Mouse (Mus musculus): Measurements from ENCODE around the gene Stradb.
"Not testable (repeated sequence)": the region's sequence is repeated elsewhere in the genome, so short reads cannot be mapped to it uniquely, and the experiment has no call there.

Stradb gene

DNA sequence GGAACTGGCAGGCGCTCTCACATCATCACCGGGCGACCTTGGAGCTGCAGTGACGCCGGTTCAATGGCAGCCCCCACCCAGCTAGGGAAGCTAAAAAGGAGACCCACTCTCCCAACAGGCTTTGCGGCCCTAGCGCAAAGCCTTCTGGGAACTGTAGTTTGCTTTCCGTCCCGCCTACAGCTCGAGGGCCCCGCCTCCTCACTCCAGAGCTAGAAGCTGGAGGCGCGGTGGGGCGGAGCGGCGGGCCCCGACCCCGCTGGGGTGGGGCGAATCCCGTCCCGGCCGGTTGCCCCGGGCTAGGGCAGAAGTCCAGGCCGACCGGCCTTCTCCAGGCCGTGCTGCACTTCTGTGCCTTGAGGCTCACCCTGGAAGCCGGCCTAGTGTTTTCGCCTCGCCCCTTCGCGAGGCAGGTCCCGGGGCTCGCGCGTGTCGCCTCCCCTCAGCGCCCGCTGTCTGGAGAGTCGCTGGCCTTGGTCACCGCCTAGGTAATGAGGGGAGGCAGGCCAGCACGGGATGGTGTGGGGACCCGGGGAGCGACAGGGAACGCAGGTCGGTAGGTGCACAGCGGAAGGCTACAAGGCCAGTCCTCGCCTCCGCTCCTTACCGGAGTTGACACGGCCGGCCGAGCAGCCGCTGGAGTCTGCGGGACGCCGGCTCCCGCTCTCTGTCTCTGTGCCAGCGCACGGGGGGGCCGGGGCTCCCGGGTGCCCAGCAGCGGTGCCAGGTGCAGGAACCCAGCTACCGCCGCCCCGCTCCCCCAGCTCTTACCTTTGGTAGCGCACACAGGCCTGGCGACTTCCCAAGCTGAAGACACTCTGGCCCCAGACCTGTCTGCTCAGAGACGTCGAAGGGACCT is at the start of gene Stradb, which contains the start of gene Trak2:
TSS of gene Stradb (plus strand) at position 157 of the 856 bp plus-strand sequence.
TSS of gene Trak2 (minus strand) at position 65 of the 856 bp plus-strand sequence.
- DNase-seq (ENCODE audit: low read depth, low spot score): peak; percentile 98

DNA sequence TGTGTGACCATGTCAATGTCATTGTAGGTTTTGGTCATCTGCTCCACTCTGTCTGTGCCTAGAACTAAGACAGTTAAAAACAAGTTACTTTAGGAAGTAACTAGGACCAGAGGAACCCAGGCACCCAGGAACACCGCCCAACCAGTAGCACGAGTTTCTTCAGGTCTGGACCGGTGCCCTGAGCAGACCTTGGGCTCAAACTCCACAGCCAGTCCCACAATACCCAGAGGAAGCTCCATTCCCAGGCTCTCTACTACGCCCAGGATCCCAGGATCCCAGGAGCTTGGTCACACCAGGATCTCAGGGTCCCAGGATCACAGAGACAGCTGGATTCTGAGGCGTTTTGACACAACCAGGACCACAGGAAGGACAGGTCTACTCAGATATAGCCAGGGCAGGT is 46.7 kb upstream of the Stradb start:
- DNase-seq (ENCODE audit: low read depth, low spot score): no peak

DNA sequence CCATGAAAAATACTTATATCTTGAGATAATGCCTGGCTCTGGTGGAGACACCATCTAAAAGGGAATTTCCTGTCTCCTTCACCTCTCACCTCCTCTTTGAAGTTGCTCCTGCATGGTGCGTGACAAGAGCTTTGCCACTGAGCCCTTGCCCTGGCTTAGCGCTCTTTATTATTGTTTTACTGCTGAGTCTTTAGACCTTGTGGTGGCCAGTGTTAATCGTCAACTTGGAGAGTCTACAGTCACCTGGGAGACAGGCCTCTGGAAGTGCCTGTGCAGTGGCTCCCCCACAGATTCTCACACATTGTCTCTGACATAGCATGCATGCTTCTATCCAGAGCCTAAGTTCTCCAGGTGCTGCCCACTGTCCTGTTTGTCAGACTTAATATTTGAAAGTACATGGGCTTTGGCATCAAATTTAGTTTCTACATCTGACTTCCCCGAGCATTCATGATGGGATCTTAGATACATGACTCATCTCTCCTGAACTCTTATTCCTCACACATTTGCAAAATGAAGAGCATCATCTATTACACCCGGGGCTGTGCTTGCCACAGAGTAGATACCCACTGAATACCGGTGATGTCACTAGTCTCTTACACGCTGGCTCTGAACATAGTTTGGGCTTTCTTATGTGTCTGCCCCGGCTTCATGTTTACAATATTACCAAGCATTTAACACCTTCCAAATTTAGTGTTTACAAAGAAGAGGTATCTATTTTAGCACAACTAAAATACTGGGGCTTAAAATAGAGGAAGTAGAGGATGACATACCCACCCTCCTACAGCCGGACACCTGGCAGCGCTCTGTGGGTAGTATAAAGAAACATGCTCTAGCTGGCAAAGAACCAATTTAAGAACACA is 36.3 kb upstream of the Stradb start:
- no peak for DNase-seq (ENCODE audit: low read depth, low spot score)

GRCm38 (mm10) chr1:58937606-58938099 is 35.7 kb upstream of the Stradb start:
- no peak for DNase-seq (ENCODE audit: low read depth, low spot score)

- DNase-seq (ENCODE audit: low read depth, low spot score): no peak
Measured at GRCm38 (mm10) chr1:58945523-58945922, 27.8 kb upstream of the Stradb start.

DNA sequence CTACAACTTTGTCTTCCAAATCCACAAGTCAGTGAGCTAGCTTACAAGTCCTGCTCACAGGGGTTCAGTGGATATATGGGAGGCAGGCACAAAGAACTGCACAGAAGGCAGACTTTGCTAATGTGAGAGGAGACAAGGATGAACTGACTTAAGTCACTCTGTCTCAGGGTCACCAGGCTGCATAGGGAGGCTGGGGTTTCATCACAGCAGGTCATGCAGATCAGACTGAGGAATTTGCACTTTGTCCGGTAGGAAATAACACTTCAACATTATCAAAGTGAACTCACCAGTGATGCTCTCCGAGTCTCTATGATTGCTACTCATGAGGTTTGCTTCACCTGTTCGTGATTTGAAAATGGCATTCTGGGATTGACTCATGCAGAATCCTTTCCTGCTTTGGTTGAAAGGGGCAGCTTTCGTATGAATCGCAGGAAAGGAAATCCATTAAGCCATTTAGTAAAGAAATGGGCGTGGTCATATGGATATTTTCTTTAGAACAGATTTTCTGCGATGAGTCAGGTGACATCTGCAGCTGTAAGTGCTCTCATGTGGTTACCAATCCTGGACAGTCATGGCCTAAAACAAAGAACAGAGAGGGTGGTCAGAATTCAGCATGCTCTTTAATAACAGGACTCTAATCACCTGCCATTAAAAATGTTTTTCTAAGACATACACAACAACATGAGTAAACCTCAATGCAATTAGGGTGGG is 27.2 kb upstream of the Stradb start:
- no peak for DNase-seq (ENCODE audit: low read depth, low spot score)

- DNase-seq (ENCODE audit: low read depth, low spot score): no peak
Measured at GRCm38 (mm10) chr1:58946718-58947117, 26.6 kb upstream of the Stradb start.

DNA sequence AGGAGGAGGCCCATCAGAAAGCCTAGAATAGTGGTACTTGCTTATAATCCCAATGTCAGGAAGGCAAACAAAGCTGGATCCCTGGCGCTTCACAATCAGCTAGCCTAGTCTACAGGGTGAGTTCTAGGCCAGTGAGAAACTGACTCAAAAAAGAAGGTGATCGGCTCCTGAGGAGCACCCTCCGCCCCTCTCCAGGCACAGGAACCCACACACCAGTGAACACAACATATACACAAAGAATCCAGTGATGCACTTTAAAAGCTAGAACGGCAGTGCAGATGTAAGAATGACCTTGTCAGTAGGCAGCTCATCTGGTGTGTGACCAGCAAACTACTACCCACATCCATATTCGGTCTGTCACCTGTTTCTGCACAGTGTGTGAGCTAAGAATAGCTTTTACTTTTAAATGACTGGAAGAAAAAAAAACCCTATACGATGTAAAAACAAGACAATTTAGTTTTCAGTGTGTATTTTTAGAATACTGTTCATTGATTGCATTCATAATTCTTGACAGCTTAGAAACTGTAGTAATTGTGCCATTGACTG is 23.7 kb upstream of the Stradb start:
- DNase-seq (ENCODE audit: low read depth, low spot score): no peak

- DNase-seq (ENCODE audit: low read depth, low spot score): no peak
Measured at GRCm38 (mm10) chr1:58950899-58951648, 22.2 kb upstream of the Stradb start.

GRCm38 (mm10) chr1:58951841-58952240 is 21.5 kb upstream of the Stradb start:
- DNase-seq (ENCODE audit: low read depth, low spot score): no peak

DNA sequence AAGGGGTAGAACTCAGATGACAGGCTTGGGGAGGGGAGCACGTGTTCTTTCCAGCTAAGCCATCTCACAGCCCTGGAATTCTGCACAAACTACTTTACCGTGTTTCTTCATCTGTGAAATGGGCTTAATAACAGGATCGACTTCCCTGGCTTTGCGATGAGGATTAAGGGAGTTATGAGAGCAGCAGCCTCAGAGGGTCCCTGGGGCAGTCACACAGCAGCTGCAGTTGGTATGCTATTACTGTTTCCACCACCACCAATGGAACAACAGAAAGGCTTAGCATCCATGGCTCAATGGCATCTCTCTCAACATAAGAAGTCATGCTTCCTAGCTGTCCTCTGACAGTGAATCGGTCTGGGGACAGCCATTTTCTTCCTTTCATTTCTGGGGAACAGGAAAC is 20.8 kb upstream of the Stradb start:
- DNase-seq (ENCODE audit: low read depth, low spot score): no peak

GRCm38 (mm10) chr1:58952997-58953396 is 20.3 kb upstream of the Stradb start:
- no peak for DNase-seq (ENCODE audit: low read depth, low spot score)

- DNase-seq (ENCODE audit: low read depth, low spot score): no peak
Measured at GRCm38 (mm10) chr1:58953686-58954434, 19.5 kb upstream of the Stradb start.

DNA sequence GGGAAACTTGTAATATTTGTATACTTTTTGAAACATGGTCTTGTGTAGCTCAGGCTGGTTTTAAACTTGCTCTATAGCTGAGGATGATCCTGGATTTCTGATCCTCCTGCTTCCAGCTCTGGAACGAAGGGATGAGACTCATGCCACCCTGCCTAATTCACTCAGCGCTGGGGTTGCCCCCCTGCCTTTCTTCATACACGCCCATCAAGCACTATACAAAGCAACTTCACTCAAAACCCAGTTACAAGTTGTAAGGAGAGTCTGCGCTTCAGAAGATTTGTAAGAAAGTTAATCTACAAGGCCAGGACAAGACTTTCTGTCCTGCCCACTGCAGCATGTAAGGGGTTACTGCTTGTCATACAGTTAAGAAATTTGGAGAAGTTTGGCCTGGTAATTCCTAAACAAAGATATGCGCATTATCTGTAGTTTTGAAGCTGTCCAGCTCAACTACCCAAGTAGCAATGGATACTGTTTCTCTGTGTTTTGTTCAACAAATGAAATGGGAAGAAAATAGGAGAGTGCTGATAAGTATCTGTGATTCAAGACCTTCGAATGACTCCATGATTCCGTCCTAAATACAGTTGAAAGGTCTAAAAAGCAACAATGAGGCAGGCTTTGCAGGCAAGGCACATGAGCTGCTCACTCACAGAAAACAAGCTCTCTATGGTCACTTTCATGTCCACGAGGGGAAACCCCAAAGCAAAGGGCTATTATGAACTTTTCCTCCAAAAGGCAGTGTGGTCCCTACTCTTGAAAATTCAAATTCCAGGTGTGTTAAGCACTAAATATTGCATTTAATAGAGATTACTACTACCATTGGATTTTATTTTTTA is 18.5 kb upstream of the Stradb start:
- DNase-seq (ENCODE audit: low read depth, low spot score): no peak

DNA sequence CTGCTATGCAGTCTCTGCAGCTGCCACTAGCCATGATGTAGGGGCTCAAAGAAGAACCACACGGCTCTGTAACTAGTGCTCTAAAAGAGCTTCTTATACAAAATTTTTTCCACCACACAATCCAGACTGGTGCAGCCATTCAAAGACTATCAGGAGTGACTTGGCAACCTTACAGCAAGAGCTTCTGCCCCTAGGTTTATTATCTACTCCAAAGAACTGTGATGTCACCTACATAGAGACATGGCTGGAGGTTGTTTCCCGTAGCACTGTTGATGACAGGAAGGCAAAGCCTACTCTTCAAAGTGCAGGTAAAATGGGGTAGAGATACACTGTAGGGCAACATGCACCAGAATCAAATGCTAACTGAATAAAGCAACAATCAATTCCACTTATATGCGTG is 17.6 kb upstream of the Stradb start:
- DNase-seq (ENCODE audit: low read depth, low spot score): no peak

DNA sequence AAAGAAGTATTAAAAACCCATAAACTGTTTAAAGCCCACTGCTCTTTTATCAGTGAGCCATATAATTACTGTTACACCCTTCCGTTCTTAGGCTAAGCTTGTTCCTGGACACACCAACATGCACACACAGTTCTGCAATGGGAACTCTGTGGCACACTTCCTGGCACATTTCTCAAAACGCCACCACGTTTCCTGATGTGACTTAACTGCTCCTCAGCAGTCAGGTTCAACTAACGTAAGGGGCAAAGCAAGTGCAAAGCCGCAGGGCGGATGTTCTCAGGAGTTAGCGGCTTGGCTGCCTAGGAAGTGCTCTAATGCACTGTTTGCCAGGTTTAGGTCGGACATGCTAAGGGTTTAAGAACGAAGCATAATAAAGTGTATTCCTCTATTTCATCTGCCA is 17.1 kb upstream of the Stradb start:
- DNase-seq (ENCODE audit: low read depth, low spot score): no peak

DNA sequence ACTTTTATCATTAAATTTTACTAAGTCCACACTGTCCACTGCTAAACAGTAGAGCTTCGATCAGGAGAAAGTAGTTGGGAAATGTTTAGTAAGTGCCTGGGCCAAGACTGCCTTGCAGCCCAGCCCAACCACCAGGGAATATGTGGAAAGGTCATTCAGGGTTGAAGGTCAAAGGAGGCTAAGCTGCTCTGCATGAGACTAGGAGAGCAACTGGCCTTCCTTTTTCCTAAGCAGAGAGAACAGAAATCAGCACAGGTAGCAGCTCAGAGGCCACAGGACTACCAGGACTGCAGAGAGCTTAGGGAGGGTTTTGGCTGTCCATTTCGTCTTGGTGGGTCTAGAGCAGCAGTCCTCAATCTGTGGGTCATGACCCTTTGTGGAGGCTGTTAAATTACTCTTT is 15.4 kb upstream of the Stradb start:
- peak; percentile 94 for DNase-seq (ENCODE audit: low read depth, low spot score)

DNA sequence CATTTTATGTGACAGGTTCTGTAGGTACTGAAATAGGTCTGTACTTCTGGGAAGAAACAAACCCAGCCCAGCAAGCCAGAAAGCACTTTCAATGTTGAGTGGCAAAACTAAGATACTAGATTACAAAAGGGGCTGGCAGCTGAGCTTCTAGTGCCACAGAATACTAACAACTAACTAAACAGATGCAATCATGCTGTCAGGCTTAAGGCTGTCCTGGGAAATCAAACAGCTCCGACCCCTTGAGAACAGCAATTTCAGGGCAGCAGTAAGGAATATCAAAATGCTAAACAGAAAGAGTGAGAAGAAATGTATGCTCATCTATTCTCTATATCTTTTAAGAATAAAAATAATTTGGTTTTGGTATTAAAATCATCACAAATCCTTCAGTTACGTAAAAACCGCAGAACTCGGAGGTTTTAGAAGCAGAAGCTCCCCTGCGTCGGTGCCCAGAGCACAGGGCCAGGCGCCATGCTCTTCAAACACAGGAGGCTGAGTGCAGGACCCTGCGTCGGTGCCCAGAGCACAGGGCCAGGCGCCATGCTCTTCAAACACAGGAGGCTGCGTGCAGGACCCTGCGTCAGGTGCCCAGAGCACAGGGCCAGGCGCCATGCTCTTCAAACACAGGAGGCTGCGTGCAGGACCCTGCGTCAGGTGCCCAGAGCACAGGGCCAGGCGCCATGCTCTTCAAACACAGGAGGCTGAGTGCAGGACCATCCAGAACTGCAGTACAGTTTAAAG is 14.4 kb upstream of the Stradb start:
- not testable (repeated sequence) for DNase-seq (ENCODE audit: low read depth, low spot score)
